Mouse (Mus musculus): ENCODE measurements around the gene Mrpl58.
A peak's percentile ranks its signal among the peaks of the same experiment; 100 is the strongest.

The Mrpl58 gene

DNA sequence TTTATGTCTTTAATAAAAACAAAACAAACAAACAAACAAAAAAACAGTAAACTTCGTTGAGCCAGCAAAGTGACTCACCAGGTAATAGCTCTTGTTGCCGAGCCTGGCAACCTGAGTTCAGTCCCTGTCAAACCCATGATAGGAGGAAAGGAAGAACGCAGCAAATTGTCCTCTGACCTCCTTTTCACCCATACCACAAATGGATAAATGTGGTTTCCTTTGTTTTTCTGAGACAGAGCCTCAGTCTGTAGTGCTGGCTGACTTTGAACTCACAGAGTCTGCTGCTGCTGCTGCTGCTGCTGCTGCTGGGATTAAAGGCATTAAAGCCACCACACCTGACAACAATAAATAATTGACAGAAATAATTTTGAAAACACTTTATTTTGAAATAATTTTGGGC lies 19.5 kb downstream of the Mrpl58 start:
- no peak for DNase-seq (ENCODE audit: extremely low read depth, insufficient read length, low spot score)

DNA sequence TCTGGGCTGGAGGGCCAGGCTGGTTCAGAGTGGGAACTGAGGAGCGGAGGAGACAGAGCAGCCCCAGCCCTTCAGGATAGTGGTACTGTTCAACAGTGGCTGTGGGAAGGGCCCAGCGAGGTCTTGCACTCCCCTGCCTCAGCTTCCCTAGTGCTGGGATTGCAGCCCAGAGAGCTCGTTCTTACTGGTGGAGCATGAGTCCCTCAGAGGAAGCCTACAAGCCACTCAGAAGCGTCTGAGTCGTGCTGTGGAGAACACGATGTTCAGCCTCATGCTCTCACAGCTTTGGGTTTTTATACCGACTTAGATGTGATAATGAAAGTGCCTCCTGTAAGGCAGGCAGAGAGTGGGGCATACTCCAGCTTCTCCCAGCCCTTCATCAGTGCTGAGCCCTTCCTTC lies 21.1 kb downstream of the Mrpl58 start:
- no peak for DNase-seq (ENCODE audit: extremely low read depth, insufficient read length, low spot score)

DNA sequence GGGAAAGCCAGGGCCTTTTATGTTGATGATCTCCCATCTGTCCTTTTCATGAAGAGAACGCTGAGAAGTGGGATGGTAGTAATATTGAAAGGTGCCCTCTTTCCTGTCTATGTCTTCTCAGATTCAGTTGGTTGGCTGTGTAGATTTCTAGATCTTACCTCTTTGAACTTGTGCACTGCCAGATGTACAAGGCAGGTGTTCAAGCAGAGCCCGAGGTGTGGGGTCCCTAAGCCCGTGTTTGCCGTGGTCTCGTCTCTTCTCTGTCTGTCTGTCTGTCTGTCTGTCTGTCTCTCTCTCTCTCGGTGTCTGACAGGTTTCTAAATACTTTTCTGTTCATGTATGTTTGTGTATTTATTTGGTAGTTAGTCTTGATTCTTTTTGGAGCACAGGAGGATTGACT lies 22.1 kb downstream of the Mrpl58 start:
- no peak for DNase-seq (ENCODE audit: extremely low read depth, insufficient read length, low spot score)

DNA sequence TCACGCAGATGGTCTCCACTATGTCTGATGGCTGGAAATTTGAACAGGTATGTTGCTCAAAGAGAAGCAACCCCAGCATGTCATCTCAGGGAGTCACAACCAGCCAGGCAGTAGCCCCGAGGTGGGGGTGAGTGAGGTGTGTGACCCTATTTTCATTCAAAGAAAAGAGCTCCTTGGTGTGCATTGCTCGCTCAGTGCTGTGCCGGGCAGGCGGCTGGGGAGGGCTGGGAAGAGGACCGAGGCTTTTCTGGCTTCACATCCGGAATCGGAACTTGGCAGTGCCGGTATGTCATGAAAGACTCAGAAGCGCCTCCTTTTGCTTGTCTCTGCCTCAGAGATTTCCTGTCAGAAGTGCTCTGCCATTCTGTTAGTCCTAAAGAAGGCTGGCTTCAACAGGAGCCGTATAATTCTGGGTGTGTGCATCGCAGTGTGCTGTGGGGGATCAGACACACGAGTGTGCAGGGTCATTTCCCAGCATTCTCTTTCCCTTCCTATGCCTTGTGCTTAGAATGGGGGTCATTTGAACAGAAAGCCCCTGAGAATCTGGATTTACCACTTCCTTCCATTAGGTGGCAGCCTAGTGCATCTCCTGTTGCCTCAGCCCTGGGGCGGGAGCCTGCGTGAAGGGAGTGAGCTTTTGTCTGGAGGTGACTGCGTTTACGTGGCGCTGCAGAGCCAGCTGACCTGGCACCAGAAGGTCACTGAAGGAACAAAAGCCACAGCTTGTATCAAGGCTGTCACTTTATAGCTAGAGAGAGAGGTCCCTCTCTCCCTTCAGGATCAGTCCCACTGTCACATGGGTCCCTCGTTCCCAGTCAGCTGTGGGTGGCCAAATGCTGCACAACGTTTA lies 24.2 kb downstream of the Mrpl58 start:
- peak; percentile 55 for DNase-seq (ENCODE audit: extremely low read depth, insufficient read length, low spot score)

DNA sequence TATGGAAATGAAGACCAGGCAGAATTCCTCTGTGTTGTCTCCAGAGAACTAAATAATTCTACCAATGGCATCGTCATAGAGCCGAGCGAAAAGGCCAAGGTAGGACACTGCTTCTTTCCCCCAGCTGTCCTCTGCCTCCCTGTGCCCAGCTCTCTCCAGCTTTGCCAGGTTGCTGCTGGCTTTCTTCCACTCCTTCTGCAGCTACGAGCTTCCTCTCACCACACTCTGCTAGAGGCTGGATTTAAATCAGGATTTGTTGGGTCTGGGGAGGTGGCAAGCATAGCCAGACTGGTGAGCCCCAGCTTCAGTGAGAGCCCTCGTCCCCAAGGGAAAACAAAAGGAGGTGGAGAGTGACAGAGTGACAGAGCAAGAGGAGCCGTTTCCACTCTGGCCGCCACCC lies 25.8 kb downstream of the Mrpl58 start:
- DNase-seq (ENCODE audit: extremely low read depth, insufficient read length, low spot score): no peak

DNA sequence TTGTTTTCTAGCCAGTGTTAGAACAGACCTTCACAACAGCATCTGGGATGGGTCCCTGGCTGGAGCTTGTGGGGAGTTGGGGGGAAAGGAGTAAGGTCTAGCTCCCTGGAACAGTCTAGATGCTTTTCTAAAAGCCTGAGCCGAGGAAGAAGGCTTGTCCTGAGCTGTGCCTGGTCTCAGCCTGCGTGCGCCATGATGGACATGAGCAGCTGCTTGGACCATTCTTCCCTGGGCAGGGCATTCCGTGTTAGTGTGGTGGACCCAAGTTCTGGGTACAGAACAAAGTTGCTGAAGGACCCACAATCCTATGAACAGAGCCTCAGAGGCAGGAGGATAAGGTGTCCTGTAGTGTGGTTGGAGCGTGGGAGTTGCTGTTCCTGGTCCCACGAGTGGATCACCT lies 27.0 kb downstream of the Mrpl58 start:
- DNase-seq (ENCODE audit: extremely low read depth, insufficient read length, low spot score): no peak

DNA sequence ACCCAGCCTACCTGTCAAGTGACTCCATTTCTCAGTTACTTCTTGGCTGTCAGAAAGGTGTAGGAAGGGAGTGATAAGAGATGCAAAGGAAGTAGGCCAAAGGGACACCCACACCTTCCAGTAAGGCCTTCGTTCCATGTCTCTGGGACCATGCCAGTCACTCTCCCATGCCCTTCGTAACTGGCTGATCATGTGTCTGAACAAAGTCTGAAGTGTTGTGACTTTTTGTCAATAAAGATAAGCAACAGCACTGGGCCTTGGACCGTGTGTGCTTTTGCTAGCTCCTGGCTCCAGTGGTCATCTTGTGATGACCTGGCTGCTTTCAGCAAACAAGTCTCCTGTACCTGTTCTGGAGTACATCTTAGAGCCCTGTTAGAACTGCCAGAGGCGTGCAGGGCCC lies 29.3 kb downstream of the Mrpl58 start:
- DNase-seq (ENCODE audit: extremely low read depth, insufficient read length, low spot score): no peak

DNA sequence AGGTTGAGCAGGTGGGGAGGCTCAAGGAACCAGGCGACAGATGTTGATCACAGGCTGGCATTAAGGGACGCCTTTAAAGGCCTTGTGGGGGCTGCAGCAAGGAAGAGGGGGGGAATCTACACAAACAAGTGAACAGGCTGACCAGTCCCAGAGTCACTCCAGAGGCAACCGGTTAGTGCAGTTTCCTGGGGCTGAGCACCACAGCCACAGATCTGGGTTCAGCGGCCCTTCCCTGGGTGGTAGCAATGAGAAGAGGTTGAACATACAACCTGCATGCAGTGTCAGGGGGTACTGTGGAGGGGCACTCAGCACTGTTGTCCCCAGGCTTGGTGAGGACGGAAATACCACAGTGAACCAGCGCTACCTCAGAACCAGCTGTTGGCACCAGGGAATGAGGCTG lies 29.8 kb downstream of the Mrpl58 start:
- no peak for DNase-seq (ENCODE audit: extremely low read depth, insufficient read length, low spot score)

DNA sequence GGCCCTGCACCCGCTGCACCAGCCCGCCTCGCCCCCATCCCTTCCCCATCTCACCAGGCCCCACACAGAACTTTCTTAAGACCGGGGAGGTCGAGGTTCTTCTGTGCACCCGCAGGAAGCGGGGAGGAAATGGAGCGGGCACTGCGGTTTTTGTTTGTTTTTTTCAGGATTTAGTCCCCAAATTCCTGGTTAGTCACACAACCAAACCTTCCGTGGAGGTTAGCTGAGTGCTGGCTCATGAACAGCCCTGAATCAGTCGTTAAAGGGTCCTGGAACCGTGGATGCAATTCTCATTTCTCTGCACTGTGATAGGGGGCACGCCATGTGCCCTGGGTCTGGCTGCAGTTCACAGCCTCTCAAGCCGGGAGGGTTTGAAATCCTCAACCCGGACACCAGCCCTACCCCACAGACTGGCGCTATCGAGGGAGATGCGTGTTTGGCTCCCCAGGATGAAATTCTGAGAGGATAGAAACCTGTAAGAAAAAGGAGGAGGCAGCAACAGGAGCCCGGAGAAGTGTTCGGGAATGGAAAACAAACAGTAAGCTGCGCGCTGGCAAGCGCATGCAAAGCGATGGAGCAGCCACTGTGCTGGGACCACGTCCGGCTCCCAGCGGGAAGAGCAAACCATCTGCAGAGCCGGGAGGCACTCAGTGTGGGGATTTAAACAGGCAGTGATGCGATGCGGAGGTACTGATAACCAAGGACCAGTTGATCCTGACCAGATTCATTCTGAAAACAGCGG lies 32.2 kb downstream of the Mrpl58 start:
- DNase-seq (ENCODE audit: extremely low read depth, insufficient read length, low spot score): peak; percentile 24

DNA sequence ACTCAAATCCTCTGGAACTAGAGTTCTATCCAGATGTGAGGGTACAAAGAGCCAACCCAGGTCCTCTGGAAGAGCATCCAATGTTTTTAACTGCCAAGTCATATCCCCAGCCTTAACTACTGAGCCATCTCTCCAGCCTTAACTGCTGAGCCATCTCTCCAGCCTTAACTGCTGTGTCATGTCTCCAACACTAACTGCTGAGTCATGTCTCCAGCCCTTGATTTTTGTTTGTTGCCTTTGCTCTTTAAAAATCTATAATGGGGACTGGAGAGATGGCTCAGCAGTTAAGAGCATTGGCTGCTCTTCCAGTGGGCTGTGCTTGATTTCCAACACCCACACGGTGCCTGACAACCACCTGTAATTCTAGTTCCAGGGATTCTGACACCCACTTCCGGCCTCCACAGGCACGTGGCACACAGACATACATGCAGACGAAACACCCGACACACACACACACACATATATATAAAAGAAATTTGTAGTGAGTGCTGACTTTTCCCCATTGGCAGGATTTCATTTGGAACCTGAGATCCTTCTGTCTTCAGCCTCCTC lies 34.1 kb downstream of the Mrpl58 start:
- no peak for DNase-seq (ENCODE audit: extremely low read depth, insufficient read length, low spot score)

DNA sequence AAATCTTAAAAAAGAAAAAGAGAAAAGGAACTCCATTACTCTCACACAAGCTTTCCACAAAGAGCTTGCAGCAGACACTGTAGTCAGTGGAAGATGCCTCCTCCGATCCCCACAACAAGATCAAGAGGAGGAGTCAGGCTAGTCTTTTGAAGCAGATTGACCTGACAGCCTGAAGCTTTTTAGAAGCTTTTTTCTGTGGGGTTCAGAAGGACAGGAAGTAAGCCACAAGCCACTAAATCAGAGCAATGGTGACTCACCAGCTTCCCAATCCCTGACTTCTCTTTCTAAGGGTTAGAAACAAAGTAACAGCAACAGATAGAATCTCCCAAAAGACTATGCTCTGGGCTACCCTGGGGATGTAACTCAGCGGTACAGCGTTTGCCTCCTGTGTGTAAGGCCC lies 35.8 kb downstream of the Mrpl58 start:
- no peak for DNase-seq (ENCODE audit: extremely low read depth, insufficient read length, low spot score)

DNA sequence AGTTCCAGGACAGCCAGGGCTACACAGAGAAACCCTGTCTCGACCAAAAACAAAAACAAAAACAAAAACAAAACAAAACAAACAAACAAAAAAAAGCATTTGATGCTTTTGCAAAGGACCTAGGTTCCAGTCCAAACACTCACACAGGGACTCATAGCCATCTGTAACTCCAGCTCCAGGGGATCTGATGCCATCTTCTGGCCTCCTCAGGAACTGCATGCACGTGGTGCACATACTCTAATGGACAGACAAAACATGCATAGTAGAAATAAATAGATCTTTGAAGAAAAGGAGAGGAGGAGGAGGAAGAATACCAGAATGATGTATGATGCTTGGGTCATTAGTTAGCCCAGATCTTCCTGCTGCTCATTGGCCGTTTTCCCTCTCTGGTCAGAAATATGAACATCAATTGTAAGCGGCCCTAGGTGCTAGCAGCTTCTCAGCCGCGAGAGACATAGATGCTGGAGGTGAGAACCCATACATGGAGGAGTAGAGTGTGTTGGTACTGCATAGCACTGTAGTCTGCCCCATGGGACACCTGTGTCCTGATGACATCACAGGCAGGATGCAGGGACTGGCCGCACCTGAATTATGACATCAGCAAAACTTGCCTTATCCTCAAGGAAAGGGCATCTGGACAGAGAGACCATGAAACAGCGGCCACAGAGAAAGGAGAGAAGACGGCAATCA lies 36.5 kb downstream of the Mrpl58 start, which contains the start of gene Trim80:
Trim80 (plus strand) TSS at position 640 of the 690 bp plus-strand sequence.
- no peak for DNase-seq (ENCODE audit: extremely low read depth, insufficient read length, low spot score)

DNA sequence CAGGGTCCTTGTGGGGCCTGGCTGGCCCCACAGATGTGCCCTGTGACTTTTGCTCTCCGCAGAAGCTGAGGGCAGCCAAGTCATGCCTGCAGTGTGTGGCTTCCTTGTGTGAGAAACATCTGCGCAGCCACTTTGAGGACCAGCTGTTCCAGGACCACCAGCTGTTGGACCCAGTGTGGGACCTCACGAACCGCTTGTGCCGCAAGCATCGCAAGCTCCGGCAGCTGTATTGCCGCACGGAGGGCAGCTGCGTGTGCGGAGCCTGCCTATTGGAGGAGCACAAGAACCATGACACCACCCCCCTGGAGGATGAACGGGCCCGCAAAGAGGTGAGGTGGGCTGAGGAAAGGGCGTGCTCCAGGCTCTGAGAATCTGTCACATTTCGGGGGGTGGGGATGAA lies 37.9 kb downstream of the Mrpl58 start:
- DNase-seq (ENCODE audit: extremely low read depth, insufficient read length, low spot score): no peak

DNA sequence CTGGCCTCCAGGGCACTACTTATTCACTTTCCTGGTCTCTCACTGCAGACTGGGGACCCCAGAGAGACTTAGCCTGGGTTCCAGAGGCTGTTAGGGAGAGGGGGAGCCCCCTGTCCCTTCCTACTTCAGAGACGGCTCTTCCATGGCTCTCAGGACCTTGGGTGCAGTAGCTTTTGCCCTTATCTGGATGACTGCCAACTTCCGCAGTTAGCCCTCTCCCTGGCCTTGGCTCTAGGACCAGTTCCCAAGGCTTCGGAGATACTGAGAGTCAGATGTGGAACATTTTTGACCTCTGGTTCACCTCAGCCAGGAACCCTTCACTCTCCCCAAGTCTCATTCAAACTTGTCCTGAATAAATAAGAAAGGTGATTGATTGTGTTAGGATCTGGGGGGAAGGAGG lies 43.4 kb downstream of the Mrpl58 start:
- DNase-seq (ENCODE audit: extremely low read depth, insufficient read length, low spot score): no peak

DNA sequence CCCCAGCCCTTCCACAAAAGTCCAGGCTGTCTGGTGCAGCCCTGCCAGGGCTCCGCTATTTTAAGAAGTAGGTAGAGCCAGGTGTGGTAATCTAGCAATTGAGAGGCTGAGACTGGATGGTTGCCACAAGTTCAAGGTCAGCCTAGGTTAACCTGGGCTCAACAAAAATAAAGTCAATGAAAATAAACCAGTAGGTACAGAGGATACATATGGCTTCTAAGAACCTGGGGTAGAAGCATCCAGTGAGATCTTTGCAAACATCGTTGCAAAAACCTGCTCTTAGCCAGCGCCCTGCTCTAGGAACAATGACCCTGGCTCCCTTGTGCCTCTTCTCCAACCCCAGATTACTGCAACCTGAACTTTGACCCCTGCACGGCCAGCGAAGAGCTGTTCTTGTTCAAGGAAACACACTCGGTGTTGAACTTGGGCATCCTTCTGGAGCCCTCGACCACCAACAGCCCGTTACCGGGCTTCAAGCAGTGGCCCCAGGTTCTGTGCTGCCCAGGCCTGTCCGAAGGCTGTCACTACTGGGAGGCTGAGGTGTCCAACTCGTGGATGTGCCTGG lies 43.9 kb downstream of the Mrpl58 start:
- DNase-seq (ENCODE audit: extremely low read depth, insufficient read length, low spot score): no peak

DNA sequence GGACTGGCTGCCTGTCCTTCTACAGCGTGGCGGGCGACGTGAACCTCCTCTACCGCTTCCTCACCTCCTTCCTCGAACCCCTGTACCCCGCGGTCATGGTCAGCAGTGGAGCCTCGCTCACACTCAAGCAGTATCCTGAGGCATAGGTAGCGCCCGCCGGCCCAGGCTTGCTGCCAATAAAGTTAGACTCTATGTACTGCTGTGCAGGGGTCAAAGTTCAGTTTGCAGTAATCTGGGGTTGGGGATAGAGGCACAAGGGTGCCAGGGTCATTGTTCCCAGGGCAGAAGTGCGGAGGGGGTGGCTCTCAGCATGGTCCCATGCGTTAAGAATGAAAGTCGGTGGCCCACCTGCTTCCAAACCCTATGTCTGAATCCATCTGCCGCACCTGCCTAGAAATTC lies 44.5 kb downstream of the Mrpl58 start:
- no peak for DNase-seq (ENCODE audit: extremely low read depth, insufficient read length, low spot score)

DNA sequence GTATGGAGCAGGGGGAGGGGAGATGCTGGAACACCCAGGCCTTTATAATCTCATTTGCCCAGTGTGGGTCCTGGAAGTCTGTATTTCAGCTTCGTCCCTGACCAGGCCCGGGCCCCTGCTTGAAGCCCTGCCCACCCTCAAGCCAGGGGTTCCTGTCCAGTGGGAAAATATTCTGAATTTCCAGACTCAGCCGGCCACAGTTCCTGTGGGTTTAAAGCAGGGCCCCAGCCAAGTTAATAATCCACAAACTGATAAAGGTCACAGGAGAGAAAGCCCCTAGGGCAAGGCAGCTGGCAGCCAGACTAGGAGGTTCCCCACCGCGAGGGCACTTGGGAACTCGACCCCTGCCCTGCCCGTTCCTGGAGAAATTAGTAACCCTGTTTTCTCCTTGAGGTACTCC lies 45.4 kb downstream of the Mrpl58 start:
- DNase-seq (ENCODE audit: extremely low read depth, insufficient read length, low spot score): no peak

DNA sequence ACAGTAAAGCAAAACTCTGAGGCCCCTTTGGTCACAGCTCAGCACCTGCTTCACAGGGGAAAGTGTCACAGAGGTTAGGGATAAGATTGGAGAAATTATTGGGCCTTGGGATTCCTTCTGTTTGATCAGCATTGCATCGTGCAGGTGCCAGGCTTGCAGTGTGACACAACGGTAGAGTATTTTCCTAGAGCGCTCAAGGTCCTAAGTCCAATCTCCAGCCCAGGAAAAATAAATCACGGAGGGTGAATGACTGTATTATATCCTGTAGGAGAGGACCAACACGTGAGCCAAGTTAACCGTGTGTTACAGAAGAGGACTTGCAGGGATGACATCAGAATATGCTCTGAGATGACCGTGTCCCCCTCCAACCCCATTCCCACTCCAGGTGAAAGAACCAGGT lies 46.6 kb downstream of the Mrpl58 start:
- DNase-seq (ENCODE audit: extremely low read depth, insufficient read length, low spot score): no peak

DNA sequence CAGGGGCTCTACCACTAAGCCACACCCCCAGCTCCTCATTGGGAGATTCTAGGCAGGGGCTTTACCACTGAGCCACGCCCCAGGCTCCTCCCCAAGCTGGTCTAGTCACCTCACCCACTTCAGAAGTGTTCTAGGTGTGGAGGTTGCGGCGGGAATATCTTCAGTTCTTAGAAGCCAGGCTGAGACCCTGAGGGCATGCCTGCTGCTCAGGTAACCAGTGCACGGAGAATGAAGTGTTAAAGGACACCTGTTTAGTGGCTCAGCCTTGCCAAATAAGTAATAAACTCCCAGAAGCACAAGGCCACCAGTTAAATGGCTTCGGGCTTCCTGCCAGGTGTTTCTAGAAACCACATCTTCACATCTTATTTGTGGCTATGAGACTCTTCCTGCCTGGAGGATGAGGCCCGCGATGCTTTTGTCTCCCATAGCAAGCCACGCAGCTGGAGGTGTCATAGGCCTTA lies 48.3 kb downstream of the Mrpl58 start:
- no peak for DNase-seq (ENCODE audit: extremely low read depth, insufficient read length, low spot score)

DNA sequence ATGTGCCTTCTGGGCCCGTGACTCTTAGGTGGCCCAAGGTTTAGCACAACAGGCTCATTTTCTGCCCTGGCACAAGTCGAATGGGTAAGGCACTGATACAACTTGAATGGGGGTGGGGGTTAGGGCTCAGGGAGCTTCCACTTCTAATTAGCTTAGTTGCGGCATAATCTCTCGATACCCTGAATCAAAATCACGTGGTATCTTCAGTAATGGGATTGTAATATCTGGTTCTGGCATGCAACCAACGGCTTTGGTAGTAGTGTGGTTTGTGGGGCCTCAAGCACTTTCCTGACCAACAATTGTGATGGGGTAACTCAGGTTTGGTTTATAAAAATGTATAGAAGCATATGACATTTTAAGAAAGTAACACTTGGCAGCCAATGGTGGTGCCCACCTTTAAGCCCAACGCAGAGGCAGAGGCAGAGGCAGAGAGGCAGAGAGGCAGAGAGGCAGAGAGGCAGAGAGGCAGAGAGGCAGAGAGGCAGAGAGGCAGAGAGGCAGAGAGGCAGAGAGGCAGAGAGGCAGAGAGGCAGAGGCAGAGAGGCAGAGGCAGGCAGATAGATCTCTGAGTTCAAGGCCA lies 48.8 kb downstream of the Mrpl58 start:
- no peak for DNase-seq (ENCODE audit: extremely low read depth, insufficient read length, low spot score)

All from 3134 (cell line).